Mouse (Mus musculus) brain, embryonic 18.5 days (tissue): ENCODE measurements around the gene Sorl1.
A peak's percentile ranks its signal among the peaks of the same experiment; 100 is the strongest.

Source experiments
- DNase-seq: peaks from one replicate; pipeline ENCODE4 v3.0.0-alpha.2; 2012; ENCODE audit warnings: low read depth, low spot score

The Sorl1 gene

DNA sequence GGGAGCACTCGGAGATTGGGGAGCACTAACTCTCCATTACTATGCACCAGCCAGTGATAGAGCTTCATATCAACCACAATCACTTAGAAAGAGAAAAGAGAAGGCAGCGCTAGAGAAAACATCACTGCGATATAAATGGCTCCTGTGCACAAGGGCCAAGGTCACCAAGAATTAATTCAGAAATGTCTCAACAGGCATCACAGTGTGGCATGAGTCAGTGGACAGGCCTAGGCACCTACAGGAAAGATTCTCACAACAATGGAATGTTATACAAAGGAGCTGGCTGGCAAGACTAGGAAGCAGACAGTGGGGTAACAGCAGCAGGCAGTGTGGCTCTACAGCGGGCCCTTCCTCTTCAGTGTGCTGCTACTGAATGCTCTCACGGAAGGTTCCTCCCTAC, 115.6 kb downstream of the Sorl1 start:
- DNase-seq: no peak

DNA sequence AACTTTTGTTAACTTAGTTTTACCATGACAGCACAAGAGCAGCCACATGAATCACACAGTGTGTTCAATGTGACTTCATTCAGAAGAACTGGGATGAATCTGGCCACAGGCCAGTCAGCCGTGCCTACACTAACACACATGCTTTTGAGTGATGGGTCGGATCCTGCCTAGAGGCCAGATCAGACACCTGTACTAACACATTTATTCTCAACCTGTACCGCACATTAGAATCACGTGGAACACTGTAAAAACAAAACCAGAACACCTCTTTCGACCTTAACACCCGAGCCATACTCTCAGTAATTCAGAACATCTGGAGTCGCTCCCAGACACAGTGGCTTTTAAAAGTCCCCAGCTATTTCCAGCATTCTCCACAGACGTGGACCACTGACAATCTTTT, 119.0 kb downstream of the Sorl1 start:
- DNase-seq: no peak

DNA sequence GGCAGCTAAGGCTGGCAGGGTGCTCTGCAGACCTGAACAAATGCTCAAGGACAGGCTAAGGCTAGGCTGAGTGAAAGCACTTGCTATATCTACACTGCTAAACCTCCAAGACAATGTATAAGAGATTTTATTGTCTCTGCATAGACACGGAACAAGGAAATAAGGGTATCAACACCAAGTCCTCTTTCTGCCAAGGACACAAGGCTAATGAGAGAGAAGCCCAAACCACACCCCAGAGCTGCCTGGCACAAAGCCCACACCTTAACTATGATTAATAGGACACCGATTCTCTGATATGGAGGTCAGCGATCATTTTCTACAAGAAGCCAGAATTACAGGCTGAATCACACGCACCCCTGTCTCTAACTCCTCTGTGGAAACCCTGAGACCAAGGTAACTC, 120.0 kb downstream of the Sorl1 start:
- DNase-seq: no peak

DNA sequence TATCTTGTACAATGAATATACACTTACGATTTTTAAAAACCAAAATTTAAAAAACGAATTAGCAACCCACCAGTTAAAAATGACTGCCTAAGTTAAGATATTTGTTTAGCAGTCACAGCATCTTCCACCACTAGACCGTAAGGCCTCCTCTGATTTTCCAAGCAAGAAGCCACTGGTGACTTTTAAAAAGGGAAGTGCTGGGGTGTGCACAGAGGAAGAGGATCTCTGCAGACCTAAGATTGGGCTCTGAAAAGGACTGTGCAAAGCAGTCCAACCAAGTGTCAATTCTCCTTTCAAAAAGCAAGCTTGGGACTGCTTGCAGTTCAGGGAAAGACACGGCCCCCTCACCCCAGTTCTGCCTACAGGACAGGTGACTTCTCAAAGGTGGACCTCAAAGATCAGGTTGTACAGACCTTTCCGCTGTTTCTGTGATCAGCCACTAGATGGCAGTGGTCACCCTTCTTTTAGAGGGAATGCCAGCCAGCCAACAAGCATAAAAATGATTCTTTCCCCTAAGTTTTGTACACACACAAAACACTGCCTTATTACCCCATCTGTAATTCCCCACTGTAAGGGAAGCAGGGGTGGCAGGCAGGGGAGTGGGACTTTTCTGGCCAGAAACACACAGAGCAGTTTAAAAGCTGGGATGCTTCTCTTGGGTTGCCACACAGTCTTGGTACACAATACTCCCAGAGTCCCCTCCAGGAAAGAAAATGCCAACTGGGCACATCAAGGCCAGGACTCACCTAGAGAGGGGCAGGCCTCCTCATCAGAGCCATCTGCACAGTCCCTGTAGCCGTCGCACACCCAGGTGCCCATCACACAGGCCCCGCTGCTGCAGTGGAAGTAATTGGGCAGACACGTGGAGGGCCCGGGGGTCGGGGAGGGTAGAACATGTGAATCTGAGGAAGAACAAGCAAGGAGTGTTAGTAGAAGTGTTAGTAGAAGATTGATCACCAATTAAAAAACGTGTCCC, 124.3 kb downstream of the Sorl1 start:
- no peak for DNase-seq

DNA sequence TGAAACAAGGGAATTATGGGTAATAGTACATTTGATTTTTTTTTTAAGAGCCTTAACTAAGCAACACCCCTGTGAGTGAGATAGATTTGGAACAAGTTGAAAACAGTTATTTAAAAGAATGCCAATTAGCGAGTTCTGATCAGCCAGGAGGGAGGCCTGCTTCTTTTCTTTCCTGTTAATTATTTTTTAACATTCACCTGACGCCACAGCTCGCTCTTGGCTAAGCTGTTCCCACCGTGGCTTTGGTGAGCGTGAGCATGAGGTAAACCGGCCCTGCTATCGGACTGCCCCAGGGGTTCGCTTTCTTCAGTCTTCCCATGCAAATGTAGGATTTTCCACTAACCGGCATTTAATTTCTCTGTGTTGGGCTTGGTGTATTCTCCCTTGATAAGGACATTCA, 128.8 kb downstream of the Sorl1 start:
- DNase-seq: no peak

DNA sequence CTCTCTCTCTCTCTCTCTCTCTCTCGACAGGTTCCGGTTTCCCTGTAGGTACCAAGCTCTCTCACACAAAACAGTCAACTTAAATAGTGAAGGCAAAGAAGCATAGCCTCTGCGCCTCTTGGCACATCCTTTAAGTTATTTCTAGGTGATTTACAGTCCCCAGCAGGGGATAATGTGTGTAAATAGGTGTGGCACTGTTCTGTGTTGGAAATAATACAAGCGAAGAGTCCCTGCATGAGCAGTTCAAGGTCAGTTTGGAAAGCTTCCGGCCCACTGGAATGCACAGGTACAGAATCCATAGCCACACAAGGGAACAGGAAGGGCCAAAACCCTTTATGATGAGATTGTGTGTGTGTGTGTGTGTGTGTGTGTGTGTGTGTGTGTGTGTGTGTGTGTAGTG, 130.3 kb downstream of the Sorl1 start:
- DNase-seq: no peak

DNA sequence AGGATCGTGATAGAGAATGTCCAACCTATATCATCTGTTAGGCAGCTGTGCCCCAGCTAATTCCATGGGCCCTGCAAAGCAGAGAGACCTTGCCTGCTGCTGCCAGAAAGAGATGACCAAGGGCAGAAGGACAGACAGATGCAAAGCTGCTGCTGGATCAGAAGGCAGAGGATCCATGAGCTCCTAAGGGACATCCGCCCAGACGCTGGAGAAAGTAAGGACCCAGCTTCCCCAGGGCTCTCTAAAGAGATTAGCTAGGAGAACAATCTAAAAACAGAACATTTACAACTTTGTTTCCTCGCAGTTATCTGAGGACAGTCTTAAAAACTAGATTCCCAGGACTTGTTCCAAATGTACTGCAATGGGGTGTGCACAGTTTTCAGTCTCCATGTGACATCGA, 131.3 kb downstream of the Sorl1 start:
- no peak for DNase-seq

DNA sequence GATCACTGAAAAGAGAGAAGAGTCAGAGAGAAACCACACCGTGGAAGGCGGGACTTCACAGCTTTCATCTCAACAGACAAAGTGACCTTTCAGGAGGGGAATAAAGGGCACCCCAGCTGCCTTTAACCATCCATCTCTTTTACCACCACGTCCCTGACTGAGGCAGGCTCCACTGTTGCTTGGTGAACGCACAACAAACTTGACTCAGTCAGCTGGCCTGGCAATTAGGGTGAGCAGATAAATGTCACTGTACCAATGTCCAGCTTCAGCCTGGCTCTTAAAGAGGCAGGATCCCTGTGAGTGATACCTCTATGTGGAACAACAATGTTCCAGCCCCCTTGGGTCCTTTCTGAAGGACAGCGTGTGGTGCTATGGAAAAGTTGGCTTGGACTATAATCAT, 138.5 kb downstream of the Sorl1 start:
- DNase-seq: no peak

DNA sequence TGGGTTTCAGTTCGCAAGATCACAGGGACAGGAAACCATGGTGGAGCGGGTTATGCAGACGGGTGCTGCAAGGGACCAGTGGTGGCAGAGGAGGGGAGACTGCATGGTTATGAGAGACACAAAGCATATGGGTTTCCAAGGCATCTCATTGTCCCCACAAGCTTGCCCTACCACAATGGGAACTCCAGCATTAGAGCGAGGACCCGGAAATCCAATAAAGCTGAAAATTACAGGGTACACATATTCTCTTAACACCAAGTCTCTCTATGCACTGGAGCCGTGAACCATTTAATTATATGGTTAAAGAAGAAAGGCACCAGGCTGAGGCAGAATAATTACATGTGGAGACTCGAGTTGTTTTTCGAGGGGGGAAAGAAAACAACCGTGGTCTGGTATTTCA, 139.0 kb downstream of the Sorl1 start:
- no peak for DNase-seq

DNA sequence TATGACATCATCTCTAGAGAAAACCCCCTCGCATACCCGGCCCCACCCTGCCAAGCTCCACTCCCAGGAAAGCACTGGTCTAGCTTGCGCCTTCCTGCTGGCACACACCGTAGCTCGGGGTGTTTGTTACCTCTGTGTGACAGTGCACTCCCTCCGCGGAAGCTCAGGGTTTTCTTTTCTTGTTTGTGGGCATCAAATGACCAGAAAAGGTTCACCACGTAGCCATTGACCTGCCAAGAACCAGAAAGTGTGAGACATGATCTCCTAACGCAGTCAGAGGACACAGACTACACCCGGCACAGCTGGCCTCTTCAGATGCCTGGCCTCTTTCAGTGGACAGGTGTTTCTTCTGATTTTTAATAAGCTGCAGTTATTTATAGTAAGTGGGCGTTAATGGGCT, 139.8 kb downstream of the Sorl1 start:
- DNase-seq: no peak

DNA sequence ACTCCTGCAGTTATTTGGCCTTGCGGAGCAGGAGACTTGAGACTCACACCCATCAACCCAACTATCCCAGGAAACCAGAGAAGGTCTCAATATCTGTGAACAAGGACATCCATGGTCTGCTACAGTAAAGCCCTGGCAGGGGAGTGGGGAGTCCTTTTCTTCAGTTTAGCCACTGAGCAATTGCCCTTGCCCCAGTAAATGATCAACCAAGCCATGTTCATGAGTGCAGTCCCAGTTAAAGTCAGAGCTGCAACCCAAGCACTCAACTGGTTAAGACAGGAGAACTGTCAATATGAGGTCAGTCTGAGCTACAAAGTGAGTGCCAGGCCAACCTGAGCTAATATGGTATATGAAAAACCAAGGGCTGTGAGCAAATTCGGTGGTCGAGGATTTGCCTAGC, 140.8 kb downstream of the Sorl1 start:
- DNase-seq: no peak

DNA sequence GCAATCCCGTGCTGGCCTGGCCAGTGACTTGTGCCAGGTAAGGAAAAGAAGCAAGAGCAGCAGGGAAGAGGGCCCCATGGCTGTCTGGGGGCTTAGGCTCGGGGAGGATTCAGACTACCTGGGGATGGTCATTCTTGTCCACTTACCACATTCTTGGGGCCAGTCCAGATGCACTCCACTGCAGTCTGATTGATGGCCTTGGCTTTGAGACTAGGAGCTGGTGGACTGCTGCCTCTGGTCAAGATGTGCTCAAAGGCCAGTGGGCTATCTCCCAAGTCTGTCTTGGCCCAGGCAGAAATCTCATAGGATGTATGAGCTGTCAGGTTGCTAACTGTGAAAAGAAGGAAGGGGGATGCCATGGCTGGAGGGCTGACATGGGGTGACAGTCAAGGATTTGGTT, 141.3 kb downstream of the Sorl1 start:
- no peak for DNase-seq

DNA sequence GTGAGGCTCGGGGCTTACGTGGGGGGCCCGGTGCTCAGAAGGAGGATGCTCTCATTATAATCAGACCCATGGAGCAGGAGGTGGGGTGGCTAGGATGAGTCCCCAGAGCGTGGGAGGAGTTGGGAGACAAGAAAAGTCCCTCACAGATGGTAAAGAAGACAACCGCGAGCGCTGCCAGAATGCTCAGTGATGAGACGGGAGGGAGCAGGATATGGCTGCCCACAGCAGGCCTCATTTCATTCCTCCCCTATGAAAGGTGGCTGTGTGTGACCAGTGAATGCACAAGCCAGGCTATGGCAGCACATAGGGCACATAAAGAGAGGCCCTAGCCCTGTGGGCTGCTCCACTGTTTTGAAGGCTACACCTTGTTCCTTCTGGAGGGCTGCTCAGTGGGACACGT, 142.1 kb downstream of the Sorl1 start:
- DNase-seq: no peak

DNA sequence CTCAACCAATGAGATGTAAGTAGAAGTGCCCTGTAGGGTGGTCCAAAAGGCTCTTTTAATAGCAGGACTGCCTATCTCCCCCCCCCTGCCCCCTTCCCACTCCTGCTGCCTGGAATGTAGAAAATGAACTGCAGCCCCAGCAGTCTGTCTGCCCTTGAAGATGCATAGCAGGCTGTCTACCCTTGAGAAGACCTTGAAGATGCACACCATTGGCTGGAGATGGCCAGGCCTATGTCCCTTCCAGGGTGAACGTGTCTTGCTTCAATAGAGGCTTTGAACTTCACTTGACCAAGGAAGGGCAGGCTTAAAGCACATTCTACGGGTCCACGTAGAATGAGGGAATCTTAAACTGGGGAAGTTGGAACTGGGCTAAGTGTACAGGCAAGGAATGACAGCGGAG, 142.8 kb downstream of the Sorl1 start:
- no peak for DNase-seq

DNA sequence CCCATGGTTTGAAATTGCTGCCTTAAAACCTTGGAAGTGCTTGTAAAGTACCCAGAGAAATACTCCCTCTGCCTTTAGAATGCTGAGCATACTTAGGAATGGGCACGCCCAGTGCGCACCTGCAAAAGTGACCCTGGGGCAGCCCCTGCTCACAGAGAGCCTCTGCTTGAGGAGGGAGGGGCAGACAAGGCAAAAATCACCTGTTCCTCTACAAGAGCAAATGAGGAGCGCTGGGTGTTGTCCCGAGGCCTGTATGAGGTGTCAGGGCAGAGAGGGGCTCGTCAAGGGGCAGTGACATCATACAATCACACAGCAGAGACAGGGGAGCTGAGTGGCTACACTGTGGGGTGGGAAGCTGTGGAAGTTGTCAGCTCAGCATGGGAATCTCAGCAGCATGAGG, 143.3 kb downstream of the Sorl1 start:
- DNase-seq: no peak

DNA sequence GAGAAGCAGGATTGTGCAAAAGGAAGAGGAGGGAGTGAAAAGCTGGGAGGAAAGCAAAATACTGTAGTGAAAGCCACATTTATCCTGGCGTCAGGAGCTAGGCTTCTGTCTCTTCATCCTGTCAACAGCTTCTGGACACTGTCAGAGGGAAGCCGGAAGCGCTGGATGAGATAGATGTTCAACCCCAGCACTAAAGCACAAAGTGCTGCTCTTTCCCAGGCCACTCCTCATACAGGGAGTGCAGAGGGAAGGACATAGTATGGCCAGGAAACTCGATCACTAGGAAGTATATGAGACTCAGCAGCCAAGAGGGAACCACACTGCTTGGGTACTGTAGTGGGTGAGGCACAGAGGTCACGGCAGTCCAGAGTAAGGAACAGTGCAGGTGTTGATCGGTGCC, 145.7 kb downstream of the Sorl1 start:
- no peak for DNase-seq

DNA sequence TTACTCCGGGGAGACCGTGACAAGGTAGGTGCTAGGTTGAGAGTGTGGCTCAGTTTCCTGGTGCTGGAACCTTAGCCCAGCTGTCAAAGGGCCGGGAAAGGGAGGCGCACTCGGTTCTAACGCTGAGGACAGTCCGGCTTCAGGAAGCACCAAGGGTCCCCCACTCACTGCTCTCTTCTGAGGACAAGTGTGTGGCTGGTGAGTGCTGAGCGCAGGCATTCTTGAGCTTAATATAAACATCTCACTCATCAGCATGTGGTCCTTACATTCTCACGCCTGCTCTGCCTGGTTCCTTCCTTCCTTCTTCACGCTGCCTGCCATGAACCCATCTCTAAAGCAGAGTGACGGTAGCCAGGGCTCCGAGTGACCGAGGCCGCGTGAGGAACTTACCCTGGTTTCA, 148.1 kb downstream of the Sorl1 start:
- DNase-seq: no peak

DNA sequence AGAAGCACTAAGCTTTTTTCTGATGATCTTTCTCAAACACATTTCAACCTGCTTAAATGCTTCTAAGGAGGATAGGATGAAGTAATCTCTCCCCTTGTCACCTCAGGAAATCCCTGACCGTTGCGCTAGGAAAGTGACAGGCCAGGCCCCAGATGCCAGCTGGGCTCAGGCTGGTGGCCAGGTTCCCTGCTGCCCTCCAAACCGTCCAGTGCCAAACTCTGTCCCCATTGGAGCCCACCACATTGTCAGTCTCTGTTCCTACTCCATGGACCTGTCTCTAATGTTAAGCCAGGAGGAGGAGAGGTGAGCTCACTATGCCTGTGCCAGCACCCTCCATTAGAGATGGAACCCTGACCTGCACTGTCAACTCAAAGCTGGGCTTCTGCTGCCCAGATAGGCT, 149.4 kb downstream of the Sorl1 start:
- DNase-seq: no peak

DNA sequence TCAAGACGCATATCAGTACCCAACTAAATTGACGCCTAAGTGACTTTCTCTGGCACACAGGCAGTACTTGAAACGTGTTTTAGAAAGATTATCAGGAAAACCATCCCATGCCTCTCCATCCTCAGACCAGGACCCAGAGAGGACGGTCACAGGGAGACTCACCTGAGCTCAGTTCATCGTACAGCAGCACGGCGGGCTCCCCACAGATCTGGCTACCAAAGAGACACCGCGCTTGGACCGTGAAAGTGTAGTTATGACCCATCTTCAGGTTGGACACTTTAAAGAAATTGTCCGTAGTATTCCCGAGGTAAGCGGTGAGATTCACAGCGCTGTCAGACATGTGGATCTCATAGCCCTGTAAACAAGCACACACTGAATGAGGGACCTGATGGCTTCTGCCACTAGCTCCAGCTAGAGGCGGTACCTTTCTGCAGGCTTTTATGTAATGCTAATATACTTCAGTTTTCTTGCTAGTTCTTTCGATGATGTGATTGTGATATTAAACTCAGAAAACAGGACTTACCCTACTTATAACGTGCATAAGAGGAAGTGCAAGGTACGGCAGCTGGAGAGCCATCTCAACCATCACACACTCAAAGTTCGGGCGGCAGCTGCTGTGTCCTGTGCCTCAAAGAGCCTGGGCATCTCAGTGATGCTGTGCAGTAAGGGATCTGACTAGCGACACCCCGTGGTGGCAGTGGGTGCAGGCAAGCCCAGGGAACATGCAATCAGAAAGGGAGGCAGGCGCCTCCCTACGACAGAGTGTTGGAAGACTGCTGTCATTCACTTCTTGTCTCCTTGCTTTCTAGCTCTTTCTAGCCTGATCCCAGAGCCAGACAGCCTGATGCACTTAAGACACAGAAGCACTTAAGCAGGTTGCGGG, 150.1 kb downstream of the Sorl1 start:
- DNase-seq: peak; percentile 69

DNA sequence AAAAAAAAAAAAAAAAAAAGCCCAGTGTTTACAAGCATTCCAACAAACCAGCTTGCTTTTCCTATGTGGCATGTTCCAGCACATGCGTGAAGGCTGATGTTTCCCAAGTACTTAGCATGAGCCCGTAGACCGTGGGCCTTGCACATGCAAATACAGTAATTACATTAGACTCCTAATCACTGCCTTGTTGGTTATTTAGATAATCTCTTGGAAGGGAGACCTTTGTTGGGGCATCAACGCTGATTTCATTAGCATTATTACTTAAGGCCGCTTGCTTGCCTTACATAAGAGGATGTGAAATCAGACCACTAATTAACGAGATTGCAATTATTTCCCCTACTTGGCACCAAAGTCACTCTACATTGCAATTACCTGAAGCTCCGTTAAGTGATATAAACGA, 154.1 kb downstream of the Sorl1 start:
- no peak for DNase-seq

DNA sequence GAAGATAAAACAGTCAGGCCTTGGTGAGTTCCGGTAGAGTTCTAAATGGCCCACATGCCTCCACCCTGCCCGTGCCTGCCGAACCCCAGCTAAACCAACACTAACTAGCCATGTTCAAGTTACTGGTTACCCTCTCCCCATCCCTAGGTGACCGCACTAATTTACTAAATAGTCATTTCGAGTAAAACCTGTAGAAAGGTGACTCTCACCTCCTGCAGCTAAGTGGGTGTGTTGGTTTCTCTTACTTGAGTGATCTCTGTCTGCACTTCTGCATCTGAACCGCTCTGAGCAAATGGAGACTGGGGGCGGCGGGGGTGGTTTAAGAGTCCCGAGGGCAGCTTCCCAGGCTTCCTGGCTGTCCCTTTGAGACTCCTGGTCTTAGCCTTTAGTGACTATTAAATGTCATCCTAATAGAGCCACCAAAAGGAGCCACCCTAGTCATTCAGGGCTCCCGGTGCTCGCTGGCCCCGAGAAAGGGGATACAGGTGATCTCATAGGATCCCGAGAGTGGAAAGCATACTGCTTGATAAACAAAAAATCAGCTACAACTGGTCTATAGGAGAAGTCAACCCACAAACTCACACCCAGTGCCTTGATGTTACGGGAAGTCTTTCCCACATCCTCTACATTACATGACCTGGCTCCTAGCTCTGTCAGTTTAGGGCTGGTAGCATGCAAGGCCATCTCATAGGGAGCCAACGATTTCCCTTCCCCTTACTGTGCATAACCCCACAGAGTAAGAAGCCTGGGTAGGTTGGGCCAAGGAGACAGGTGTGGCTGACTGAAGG, 155.2 kb downstream of the Sorl1 start:
- DNase-seq: no peak

DNA sequence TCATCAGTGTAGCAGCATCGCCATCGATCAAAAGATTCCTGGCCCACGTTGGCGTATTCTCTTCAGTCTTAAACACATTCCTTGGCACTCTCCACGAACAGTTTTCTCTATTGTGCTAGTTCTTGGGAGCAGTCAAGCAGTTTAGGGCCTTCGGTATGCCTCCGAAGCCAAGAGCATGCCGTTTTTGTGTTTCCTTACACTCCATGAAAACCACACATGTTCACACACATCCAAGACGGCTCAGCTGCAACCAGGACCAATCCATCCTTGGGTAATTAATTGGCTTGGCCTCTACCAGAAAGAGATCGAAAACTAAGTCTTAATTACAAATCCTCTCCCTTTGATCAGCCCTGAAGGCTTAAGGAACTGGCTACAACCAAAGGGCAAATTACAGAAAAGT, 162.8 kb downstream of the Sorl1 start:
- no peak for DNase-seq
